Mouse (Mus musculus) testis, adult 2 months (tissue): ENCODE measurements around the gene Cpsf2. TPM values are rescaled to one million over a fixed set of nuclear protein-coding genes. Genes with fewer than 3 reads are reported as not detected.

Source experiments
- H3K27ac ChIP-seq: fragments of 200-500 bp; 2 replicates; pipeline ENCODE4 v1.5.1; 2012; ENCODE audit warnings: low read depth, low read length; ENCODE audit not compliant: control insufficient read depth, insufficient read depth
- H3K27me3 ChIP-seq: fragments of 200-500 bp; 2 replicates; pipeline ENCODE4 v1.6.1; 2012; ENCODE audit warnings: mild to moderate bottlenecking, low read length, moderate library complexity; ENCODE audit not compliant: control insufficient read depth, insufficient read depth
- H3K36me3 ChIP-seq: fragments of 200-500 bp; 2 replicates; pipeline ENCODE4 v1.6.1; 2012; ENCODE audit warnings: mild to moderate bottlenecking, low read length; ENCODE audit not compliant: control insufficient read depth, insufficient read depth
- H3K4me1 ChIP-seq: fragments of 200-500 bp; 2 replicates; pipeline ENCODE4 v1.6.1; 2012; ENCODE audit warnings: low read length; ENCODE audit not compliant: control insufficient read depth, insufficient read depth
- H3K4me3 ChIP-seq: fragments of 200-500 bp; 2 replicates; pipeline ENCODE4 v1.5.1; 2012; ENCODE audit warnings: low read depth, mild to moderate bottlenecking, low read length, moderate library complexity, mixed read lengths; ENCODE audit not compliant: control insufficient read depth
- CTCF ChIP-seq: fragments of 200-500 bp; IDR thresholded peaks from 2 replicates; pipeline ENCODE4 v1.5.1; 2012; ENCODE audit warnings: low read depth, mild to moderate bottlenecking, inconsistent platforms, low read length, moderate library complexity; ENCODE audit not compliant: control insufficient read depth, insufficient read depth, insufficient replicate concordance
- POLR2A ChIP-seq: fragments of 200-500 bp; IDR thresholded peaks from 2 replicates; pipeline ENCODE4 v1.6.1; 2012; ENCODE audit warnings: low read depth, mild to moderate bottlenecking, inconsistent platforms, low read length, moderate library complexity; ENCODE audit not compliant: control insufficient read depth
- polyA plus RNA-seq: library from polyadenylated mRNA; depleted of rRNA; stranded (reverse); fragments of >200 nt; gene quantifications from 2 replicates; pipeline ENCODE4 v1.2.3, GENCODE M21; 2012

Gene Cpsf2
- polyA plus RNA-seq, 1 experiment, result 6.7 TPM

DNA sequence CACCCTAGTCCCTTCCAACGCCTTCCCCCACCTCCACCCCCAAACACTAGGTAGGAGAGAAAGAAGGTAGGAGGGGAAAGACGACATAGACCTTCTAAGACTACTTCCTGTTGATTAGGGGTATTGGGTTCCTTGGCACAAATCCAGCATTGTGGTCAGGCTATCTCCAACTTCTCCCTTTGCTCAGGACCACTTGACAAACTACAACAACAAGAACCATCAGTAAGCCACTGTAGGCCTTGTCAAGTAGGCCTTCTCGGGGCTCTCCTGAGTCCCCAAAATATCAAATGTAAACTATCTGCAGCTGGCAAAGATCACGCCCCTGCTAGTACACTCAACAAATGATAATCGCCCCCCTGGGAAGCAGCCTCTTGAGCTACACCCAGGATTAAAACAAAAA, 4.5 kb downstream of the Cpsf2 start:
- peaks cover 2% of the 10 kb centered on the region; the same call in 1 of the 2 replicates for H3K4me1 ChIP-seq
- H3K36me3 ChIP-seq, result no peaks in the 10 kb centered on the region
- no peak overlapping the region for H3K4me3 ChIP-seq
- H3K27ac ChIP-seq, result no peak overlapping the region
- no peaks in the 10 kb centered on the region for H3K27me3 ChIP-seq
- no peak for TF ChIP-seq CTCF
- no peak for TF ChIP-seq POLR2A

DNA sequence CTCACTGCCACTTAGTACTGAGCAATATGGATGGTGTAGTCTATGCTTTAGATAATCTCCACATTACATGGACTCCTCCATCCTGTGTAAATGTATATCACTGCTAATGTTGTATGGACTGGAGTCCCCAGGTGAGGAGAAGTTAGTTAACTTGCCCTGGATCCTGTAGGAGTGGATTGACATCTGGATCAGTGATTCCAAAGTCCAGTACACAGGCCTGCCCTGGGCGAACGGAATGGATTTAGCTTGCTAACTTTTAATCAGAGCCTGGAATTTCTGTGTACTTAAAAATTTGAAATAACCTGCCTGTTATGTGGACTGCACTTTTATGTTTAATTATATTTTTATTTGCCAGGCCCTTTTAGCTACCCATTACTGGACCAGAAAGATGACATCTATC, 5.8 kb downstream of the Cpsf2 start:
- no peaks in the 10 kb centered on the region for H3K36me3 ChIP-seq
- H3K4me1 ChIP-seq, result peaks cover 2% of the 10 kb centered on the region; the same call in 1 of the 2 replicates
- H3K27ac ChIP-seq, result no peak overlapping the region
- TF ChIP-seq POLR2A (no peak), CTCF (no peak)
- H3K4me3 ChIP-seq, result no peak overlapping the region
- no peaks in the 10 kb centered on the region for H3K27me3 ChIP-seq

DNA sequence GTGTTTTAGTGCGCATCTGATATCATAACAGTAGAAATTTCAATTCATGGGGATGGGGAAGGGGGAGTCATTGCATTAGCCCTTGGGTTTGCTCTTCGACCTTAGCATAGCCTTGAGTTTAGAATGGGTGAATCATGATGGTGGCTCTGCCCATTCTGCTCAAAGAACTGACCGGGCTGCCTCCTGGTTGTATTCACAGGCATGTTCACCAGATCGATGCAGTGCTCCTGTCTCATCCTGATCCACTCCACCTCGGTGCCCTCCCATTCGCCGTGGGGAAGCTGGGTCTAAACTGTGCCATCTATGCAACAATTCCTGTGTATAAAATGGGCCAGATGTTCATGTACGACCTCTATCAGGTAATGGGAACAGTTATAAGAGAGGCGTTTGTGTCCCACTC, 7.2 kb downstream of the Cpsf2 start:
- TF ChIP-seq POLR2A (no peak), CTCF (no peak)
- Histone ChIP-seq H3K27me3 (no peaks in the 10 kb centered on the region), H3K27ac (no peak overlapping the region), H3K4me1 (no peaks in the 10 kb centered on the region), H3K36me3 (peaks cover 2% of the 10 kb centered on the region), H3K4me3 (no peak overlapping the region)

DNA sequence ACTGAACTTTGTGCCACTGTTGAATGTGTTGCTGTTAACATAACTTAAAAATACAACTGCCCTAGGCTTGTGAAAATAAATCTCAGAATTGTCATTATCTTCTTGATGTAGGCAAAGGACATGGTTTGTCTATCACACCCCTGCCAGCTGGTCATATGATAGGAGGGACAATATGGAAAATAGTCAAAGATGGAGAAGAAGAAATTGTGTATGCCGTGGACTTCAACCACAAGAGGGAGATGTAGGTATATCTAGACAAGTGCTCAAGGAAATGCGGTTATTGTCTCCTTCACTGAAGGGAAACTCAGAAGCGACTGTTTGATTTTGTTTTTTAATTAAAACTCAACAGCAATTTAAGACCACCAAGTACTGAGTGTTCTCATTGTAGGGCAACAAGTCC, 9.3 kb downstream of the Cpsf2 start:
- no peak overlapping the region for H3K27ac ChIP-seq
- no peak overlapping the region for H3K4me3 ChIP-seq
- H3K36me3 ChIP-seq, result peaks cover 3% of the 10 kb centered on the region
- no peaks in the 10 kb centered on the region for H3K4me1 ChIP-seq
- H3K27me3 ChIP-seq, result no peaks in the 10 kb centered on the region
- TF ChIP-seq CTCF, result no peak

DNA sequence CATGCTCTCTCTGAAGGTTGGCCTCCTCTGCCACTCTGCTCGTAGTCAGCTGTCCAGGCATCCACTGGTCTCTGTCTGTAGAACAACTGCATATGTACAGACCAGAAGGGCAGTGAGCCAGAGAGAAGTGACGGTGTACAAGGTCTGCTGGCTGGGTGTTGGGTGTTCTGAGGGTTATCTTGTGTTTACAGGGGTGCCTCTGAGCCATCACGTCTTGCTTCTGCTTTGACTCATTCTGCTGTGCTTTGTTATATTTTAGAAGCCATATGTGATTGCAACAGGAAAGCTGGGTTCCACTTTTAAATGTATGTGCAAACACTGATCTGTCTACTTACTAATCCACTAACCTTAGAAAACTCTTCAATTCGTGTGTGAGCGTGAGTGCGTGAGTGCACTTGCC, 11.9 kb downstream of the Cpsf2 start:
- TF ChIP-seq POLR2A (no peak), CTCF (no peak)
- peaks cover 3% of the 10 kb centered on the region for H3K36me3 ChIP-seq

DNA sequence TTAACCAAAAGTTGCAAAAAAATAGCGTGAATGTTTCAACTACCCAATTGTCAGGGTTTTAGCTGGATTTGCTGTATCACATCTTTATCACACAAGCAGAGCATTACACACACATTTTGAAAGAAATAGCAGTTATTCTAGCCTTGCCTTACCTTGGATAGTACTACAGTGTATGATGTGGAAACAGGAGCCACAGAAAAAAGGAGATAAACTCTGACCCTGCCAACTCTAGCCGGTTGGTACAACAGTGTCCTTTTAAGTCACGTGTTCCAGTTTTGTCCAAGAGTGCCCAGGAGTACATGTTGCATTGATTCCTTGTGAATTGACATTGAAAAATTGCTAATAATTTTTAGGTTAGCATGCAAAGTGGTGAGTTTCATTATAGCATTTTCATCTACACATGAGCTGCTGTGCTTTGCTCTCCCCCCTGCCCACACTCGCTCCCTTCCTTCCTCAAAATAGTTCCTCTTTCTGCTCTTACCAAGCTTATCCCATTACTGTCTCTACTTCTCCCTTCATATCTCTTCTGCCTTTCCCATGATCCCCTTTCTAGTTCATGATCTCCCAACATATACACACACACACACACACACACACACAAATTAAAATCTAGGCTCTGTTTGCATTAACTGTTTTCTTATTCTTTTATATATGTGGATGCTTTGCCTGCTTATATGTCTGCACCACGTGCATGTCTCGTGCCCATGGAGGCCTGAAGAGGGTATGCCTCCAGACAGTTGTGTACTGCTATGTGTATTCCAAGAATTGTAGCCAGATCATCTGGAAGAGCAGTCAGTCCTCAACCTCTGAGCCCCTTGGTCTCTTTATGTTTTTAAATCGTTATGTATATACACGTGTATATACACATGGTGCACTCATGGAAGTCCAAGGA, 19.0 kb downstream of the Cpsf2 start:
- no peak overlapping the region for H3K4me3 ChIP-seq
- no peaks in the 10 kb centered on the region for H3K27me3 ChIP-seq
- no peak overlapping the region for H3K27ac ChIP-seq
- TF ChIP-seq POLR2A (no peak), CTCF (no peak)
- peaks cover 3% of the 10 kb centered on the region; the same call in 1 of the 2 replicates for H3K36me3 ChIP-seq
- no peaks in the 10 kb centered on the region for H3K4me1 ChIP-seq

More for the DNA sequence above, 11.9 kb downstream of the Cpsf2 start:
- no peak overlapping the region for H3K4me3 ChIP-seq
- H3K27me3 ChIP-seq, result no peaks in the 10 kb centered on the region
- H3K4me1 ChIP-seq, result no peaks in the 10 kb centered on the region
- no peak overlapping the region for H3K27ac ChIP-seq

DNA sequence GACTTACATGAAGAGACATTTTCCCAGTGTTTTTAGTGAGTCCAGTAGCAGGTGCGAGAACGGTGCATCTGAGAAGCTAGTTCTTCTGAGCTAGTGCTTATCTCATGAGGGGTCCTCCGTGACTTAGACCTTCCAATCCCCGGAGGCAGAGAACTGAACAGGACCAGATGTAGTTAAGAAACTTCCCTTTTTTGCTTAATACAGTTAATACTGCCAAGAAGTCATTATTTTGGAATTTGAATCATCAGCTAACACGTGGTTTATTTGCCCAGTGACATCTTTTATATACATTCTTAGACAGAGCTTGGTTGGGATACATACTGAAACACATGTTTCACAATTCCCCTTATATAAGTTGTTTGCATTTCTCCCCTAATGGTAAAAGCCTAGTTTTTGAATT, 23.1 kb downstream of the Cpsf2 start:
- no peaks in the 10 kb centered on the region for H3K4me1 ChIP-seq
- H3K27ac ChIP-seq, result no peak overlapping the region
- H3K36me3 ChIP-seq, result peaks cover 4% of the 10 kb centered on the region
- H3K4me3 ChIP-seq, result no peak overlapping the region
- TF ChIP-seq POLR2A (no peak), CTCF (no peak)
- H3K27me3 ChIP-seq, result no peaks in the 10 kb centered on the region
